Mouse (Mus musculus) B cell, adult 2 months (primary cell): ENCODE measurements around the gene Hs6st3.
"Not testable (repeated sequence)": the region's sequence is repeated elsewhere in the genome, so short reads cannot be mapped to it uniquely, and the experiment has no call there.

ENCODE experiments used
- DNase-seq, 2 experiments: peaks; one replicate each; pipeline ENCODE4 v3.0.0; 2022

Hs6st3 gene

GRCm38 (mm10) chr14:119452797-119453196 is 314.7 kb downstream of the Hs6st3 start:
- DNase-seq: no peak

- no peak for DNase-seq
Measured at GRCm38 (mm10) chr14:119464308-119464707, 326.2 kb downstream of the Hs6st3 start.

GRCm38 (mm10) chr14:119464883-119465282 is 326.7 kb downstream of the Hs6st3 start:
- DNase-seq: no peak

GRCm38 (mm10) chr14:119466899-119467588 is 328.9 kb downstream of the Hs6st3 start:
- DNase-seq: no peak

- no peak for DNase-seq
Measured at GRCm38 (mm10) chr14:119476582-119476981, 338.4 kb downstream of the Hs6st3 start.

GRCm38 (mm10) chr14:119477836-119478235 is 339.7 kb downstream of the Hs6st3 start:
- DNase-seq: no peak

GRCm38 (mm10) chr14:119488978-119489703 is 351.0 kb downstream of the Hs6st3 start:
- no peak for DNase-seq

- no peak for DNase-seq
Measured at GRCm38 (mm10) chr14:119520632-119521031, 382.5 kb downstream of the Hs6st3 start.

- DNase-seq: no peak
Measured at GRCm38 (mm10) chr14:119521056-119521455, 382.9 kb downstream of the Hs6st3 start.

- DNase-seq: no peak
Measured at GRCm38 (mm10) chr14:119532889-119533546, 394.9 kb downstream of the Hs6st3 start.

- DNase-seq: no peak
Measured at GRCm38 (mm10) chr14:119540505-119540904, 402.4 kb downstream of the Hs6st3 start.

GRCm38 (mm10) chr14:119544596-119544995 is 406.5 kb downstream of the Hs6st3 start:
- no peak for DNase-seq

GRCm38 (mm10) chr14:119558356-119558755 is 420.2 kb downstream of the Hs6st3 start:
- no peak for DNase-seq

GRCm38 (mm10) chr14:119582039-119582508 is 443.9 kb downstream of the Hs6st3 start:
- no peak for DNase-seq

- no peak for DNase-seq
Measured at GRCm38 (mm10) chr14:119585069-119585468, 446.9 kb downstream of the Hs6st3 start.

GRCm38 (mm10) chr14:119587365-119587764 is 449.2 kb downstream of the Hs6st3 start:
- not testable (repeated sequence) for DNase-seq

- no peak for DNase-seq
Measured at GRCm38 (mm10) chr14:119604327-119604726, 466.2 kb downstream of the Hs6st3 start.

- no peak for DNase-seq
Measured at GRCm38 (mm10) chr14:119612793-119613192, 474.7 kb downstream of the Hs6st3 start.

- DNase-seq: no peak
Measured at GRCm38 (mm10) chr14:119629127-119629526, 491.0 kb downstream of the Hs6st3 start.

- no peak for DNase-seq
Measured at GRCm38 (mm10) chr14:119633090-119633489, 494.9 kb downstream of the Hs6st3 start.

GRCm38 (mm10) chr14:119633626-119634025 is 495.5 kb downstream of the Hs6st3 start:
- no peak for DNase-seq

GRCm38 (mm10) chr14:119642874-119643273 is 504.7 kb downstream of the Hs6st3 start:
- no peak for DNase-seq

- no peak for DNase-seq
Measured at GRCm38 (mm10) chr14:119643840-119644239, 505.7 kb downstream of the Hs6st3 start.

- DNase-seq: no peak
Measured at GRCm38 (mm10) chr14:119656936-119657335, 518.8 kb downstream of the Hs6st3 start.
